Mouse (Mus musculus) hindbrain, embryonic 12.5 days (tissue): ENCODE measurements around the gene 4930467E23Rik. TPM values are rescaled to one million over a fixed set of nuclear protein-coding genes. Genes with fewer than 3 reads are reported as not detected.
"Not testable (repeated sequence)": the region's sequence is repeated elsewhere in the genome, so short reads cannot be mapped to it uniquely, and the experiment has no call there.

Experiments used
- ATAC-seq: fragments of 200-750 bp; cut with Nextera tagmentation; 2 replicates; pipeline ENCODE4 v1.8.0; 2017; ENCODE audit warnings: moderate TSS enrichment; ENCODE audit not compliant: low FRiP score
- H3K27ac ChIP-seq: fragments of 300-500 bp; sonication (generic); 2 replicates; pipeline ENCODE4 v1.5.1; 2016; ENCODE audit warnings: mild to moderate bottlenecking
- H3K27me3 ChIP-seq: fragments of 300-500 bp; sonication (generic); 2 replicates; pipeline ENCODE4 v1.6.1; 2016; ENCODE audit warnings: mild to moderate bottlenecking
- H3K36me3 ChIP-seq: fragments of 300-500 bp; sonication (generic); 2 replicates; pipeline ENCODE4 v1.6.1; 2016; ENCODE audit warnings: mild to moderate bottlenecking
- H3K4me1 ChIP-seq: fragments of 300-500 bp; sonication (generic); 2 replicates; pipeline ENCODE4 v1.6.1; 2016
- H3K4me2 ChIP-seq: fragments of 300-500 bp; sonication (generic); replicated peaks from 2 replicates; pipeline ENCODE4 v1.6.1; 2016; ENCODE audit warnings: mild to moderate bottlenecking
- H3K4me3 ChIP-seq: fragments of 300-500 bp; sonication (generic); 2 replicates; pipeline ENCODE4 v1.5.1; 2016; ENCODE audit warnings: mild to moderate bottlenecking
- H3K9ac ChIP-seq: fragments of 300-500 bp; sonication (generic); 2 replicates; pipeline ENCODE4 v1.6.1; 2016; ENCODE audit warnings: mild to moderate bottlenecking, moderate library complexity
- H3K9me3 ChIP-seq: fragments of 300-500 bp; sonication (generic); replicated peaks from 2 replicates; pipeline ENCODE4 v1.6.1; 2016; ENCODE audit warnings: mild to moderate bottlenecking
- WGBS: fragments of 180-500 bp; shearing (Covaris S2); methylation state at CpG from one replicate; pipeline ENCODE4 v1.1.7; 2016; 5-methylcytosine and 5-hydroxymethylcytosine counted together
- polyA plus RNA-seq: library from polyadenylated mRNA; unstranded; fragments of >200 nt; fragmentation: Nextera tagmentation; extraction: Ambion mirVana; gene quantifications from 2 replicates; pipeline ENCODE4 v1.2.1, GENCODE M21; 2016

4930467E23Rik gene
- polyA plus RNA-seq, 1 experiment from 2014 or later: 0.09 TPM

- H3K9ac ChIP-seq, H3K36me3 ChIP-seq, H3K27ac ChIP-seq, H3K4me3 ChIP-seq, H3K4me2 ChIP-seq, H3K9me3 ChIP-seq, ATAC-seq, H3K4me1 ChIP-seq, H3K27me3 ChIP-seq: not testable (repeated sequence)
- WGBS: 77% methylated on average over 2 of the region's 4 CpGs
Observed at GRCm38 (mm10) chr8:19704441-19705215, 24.7 kb upstream of the 4930467E23Rik start.

GRCm38 (mm10) chr8:19705216-19705600 lies 24.2 kb upstream of the 4930467E23Rik start:
- 75% methylated on average over 9 of the region's 9 CpGs for WGBS
- peaks cover 10% of the 10 kb centered on the region; the same call in 1 of the 2 replicates for H3K9me3 ChIP-seq
- ATAC-seq, H3K9ac ChIP-seq, H3K4me2 ChIP-seq, H3K4me1 ChIP-seq, H3K36me3 ChIP-seq, H3K4me3 ChIP-seq, H3K27me3 ChIP-seq, H3K27ac ChIP-seq: not testable (repeated sequence)

- not testable (repeated sequence) for ATAC-seq, H3K36me3 ChIP-seq, H3K27ac ChIP-seq, H3K9ac ChIP-seq, H3K27me3 ChIP-seq, H3K4me2 ChIP-seq, H3K4me1 ChIP-seq, H3K4me3 ChIP-seq
- 82% methylated on average over 4 of the region's 4 CpGs for WGBS
- H3K9me3 ChIP-seq: peaks cover 10% of the 10 kb centered on the region; the same call in 1 of the 2 replicates
Observed at GRCm38 (mm10) chr8:19706101-19706725, 23.2 kb upstream of the 4930467E23Rik start.

GRCm38 (mm10) chr8:19706918-19707760 lies 22.2 kb upstream of the 4930467E23Rik start:
- ATAC-seq, H3K4me2 ChIP-seq, H3K27ac ChIP-seq, H3K27me3 ChIP-seq, H3K4me3 ChIP-seq, H3K9ac ChIP-seq, H3K36me3 ChIP-seq, H3K4me1 ChIP-seq: not testable (repeated sequence)
- WGBS: 70% methylated on average over 7 of the region's 7 CpGs
- peaks cover 10% of the 10 kb centered on the region; the same call in 1 of the 2 replicates for H3K9me3 ChIP-seq

GRCm38 (mm10) chr8:19707761-19708443 lies 21.5 kb upstream of the 4930467E23Rik start:
- H3K36me3 ChIP-seq, H3K27me3 ChIP-seq, H3K9ac ChIP-seq, H3K4me2 ChIP-seq, H3K4me3 ChIP-seq, H3K27ac ChIP-seq, H3K4me1 ChIP-seq: not testable (repeated sequence)
- ATAC-seq: peak; percentile 85
- peaks cover 14% of the 10 kb centered on the region; the same call in 1 of the 2 replicates for H3K9me3 ChIP-seq
- WGBS: 84% methylated on average over 13 of the region's 15 CpGs

- H3K4me2 ChIP-seq, ATAC-seq, H3K36me3 ChIP-seq, H3K27me3 ChIP-seq, H3K4me3 ChIP-seq, H3K4me1 ChIP-seq, H3K27ac ChIP-seq, H3K9ac ChIP-seq: not testable (repeated sequence)
- peaks cover 18% of the 10 kb centered on the region for H3K9me3 ChIP-seq
Observed at GRCm38 (mm10) chr8:19708976-19709375, 20.4 kb upstream of the 4930467E23Rik start.

GRCm38 (mm10) chr8:19709488-19709887 lies 19.9 kb upstream of the 4930467E23Rik start:
- not testable (repeated sequence) for ATAC-seq, H3K4me2 ChIP-seq, H3K27ac ChIP-seq, H3K4me3 ChIP-seq, H3K27me3 ChIP-seq, H3K4me1 ChIP-seq, H3K36me3 ChIP-seq, H3K9ac ChIP-seq
- 91% methylated on average over 4 of the region's 4 CpGs for WGBS
- peaks cover 18% of the 10 kb centered on the region for H3K9me3 ChIP-seq

- H3K27ac ChIP-seq, ATAC-seq, H3K4me2 ChIP-seq, H3K4me3 ChIP-seq, H3K4me1 ChIP-seq, H3K9ac ChIP-seq, H3K27me3 ChIP-seq, H3K36me3 ChIP-seq: not testable (repeated sequence)
- 86% methylated on average over 9 of the region's 9 CpGs for WGBS
- peaks cover 18% of the 10 kb centered on the region for H3K9me3 ChIP-seq
Observed at GRCm38 (mm10) chr8:19711171-19711860, 18.1 kb upstream of the 4930467E23Rik start.

GRCm38 (mm10) chr8:19712227-19712750 lies 17.1 kb upstream of the 4930467E23Rik start:
- not testable (repeated sequence) for H3K27ac ChIP-seq, H3K4me3 ChIP-seq, H3K4me2 ChIP-seq, H3K36me3 ChIP-seq, H3K9ac ChIP-seq, H3K27me3 ChIP-seq, H3K4me1 ChIP-seq, ATAC-seq
- WGBS: 86% methylated on average over 2 of the region's 2 CpGs
- H3K9me3 ChIP-seq: peaks cover 17% of the 10 kb centered on the region

- H3K36me3 ChIP-seq, H3K9ac ChIP-seq, H3K4me1 ChIP-seq, H3K27me3 ChIP-seq, ATAC-seq, H3K27ac ChIP-seq, H3K4me2 ChIP-seq, H3K4me3 ChIP-seq: not testable (repeated sequence)
- WGBS: 74% methylated on average over 4 of the region's 4 CpGs
- peaks cover 14% of the 10 kb centered on the region for H3K9me3 ChIP-seq
Observed at GRCm38 (mm10) chr8:19712816-19713215, 16.6 kb upstream of the 4930467E23Rik start.

- H3K36me3 ChIP-seq: not testable (repeated sequence)
Observed at GRCm38 (mm10) chr8:19713232-19713834, 16.0 kb upstream of the 4930467E23Rik start.

More at GRCm38 (mm10) chr8:19713232-19713834, 16.0 kb upstream of the 4930467E23Rik start:
- H3K9ac ChIP-seq, H3K27me3 ChIP-seq, H3K4me2 ChIP-seq, H3K4me3 ChIP-seq, H3K27ac ChIP-seq, H3K4me1 ChIP-seq: not testable (repeated sequence)
- peaks cover 14% of the 10 kb centered on the region for H3K9me3 ChIP-seq
- WGBS: 85% methylated on average over 7 of the region's 7 CpGs
- peak; percentile 78 for ATAC-seq
